Mouse (Mus musculus): ENCODE measurements at regions not wholly inside any gene's neighbourhood (a gene's known extent, or its start where the extent isn't known, plus 50 kb on each side); places are given as distances from the start of the nearest gene placed in this dataset.
"Not testable (repeated sequence)": the region's sequence is repeated elsewhere in the genome, so short reads cannot be mapped to it uniquely, and the experiment has no call there.

- DNase-seq (ENCODE audit: low spot score) (no peak), ATAC-seq (ENCODE audit: low FRiP score) (no peak)
- Histone ChIP-seq H3K4me2 (replicated peaks; ENCODE audit: low read depth, low read length) (no peak overlapping the region), H3K27ac (ENCODE audit: low read depth, low read length) (no peak overlapping the region), H3K4me1 (replicated peaks; ENCODE audit: control insufficient read depth, insufficient read depth, low read length) (no peaks in the 10 kb centered on the region), H3K27me3 (ENCODE audit: control insufficient read depth, insufficient read depth, low read length) (no peaks in the 10 kb centered on the region), H3K4me3 (ENCODE audit: low read depth, low read length) (no peak overlapping the region), H3K36me3 (ENCODE audit: control insufficient read depth, insufficient read depth, low read length) (no peaks in the 10 kb centered on the region), H3K9me3 (ENCODE audit: control insufficient read depth, low read length) (no peaks in the 10 kb centered on the region), H3K9ac (ENCODE audit: low read depth, low read length) (no peak overlapping the region)
- 84% methylated on average over 3 of the region's 3 CpGs for WGBS
Observed at GRCm38 (mm10) chr10:6495081-6495480, 263.2 kb upstream of the Oprm1 start.

- Histone ChIP-seq H3K4me2 (replicated peaks; ENCODE audit: low read depth, low read length) (no peak overlapping the region), H3K4me3 (ENCODE audit: low read depth, low read length) (no peak overlapping the region), H3K27ac (ENCODE audit: low read depth, low read length) (no peak overlapping the region), H3K4me1 (replicated peaks; ENCODE audit: control insufficient read depth, insufficient read depth, low read length) (no peaks in the 10 kb centered on the region), H3K9ac (ENCODE audit: low read depth, low read length) (no peak overlapping the region), H3K27me3 (ENCODE audit: control insufficient read depth, insufficient read depth, low read length) (no peaks in the 10 kb centered on the region), H3K9me3 (ENCODE audit: control insufficient read depth, low read length) (no peaks in the 10 kb centered on the region), H3K36me3 (ENCODE audit: control insufficient read depth, insufficient read depth, low read length) (no peaks in the 10 kb centered on the region)
- no peak for ATAC-seq (ENCODE audit: low FRiP score)
- WGBS = 96% methylated on average over 4 of the region's 4 CpGs
- DNase-seq (ENCODE audit: low spot score) = no peak
Observed at GRCm38 (mm10) chr10:6514269-6514668, 244.0 kb upstream of the Oprm1 start.

- 90% methylated on average over 1 of the region's 1 CpGs for WGBS
- Histone ChIP-seq H3K27me3 (ENCODE audit: control insufficient read depth, insufficient read depth, low read length) (no peaks in the 10 kb centered on the region), H3K4me2 (replicated peaks; ENCODE audit: low read depth, low read length) (no peak overlapping the region), H3K36me3 (ENCODE audit: control insufficient read depth, insufficient read depth, low read length) (no peaks in the 10 kb centered on the region), H3K27ac (ENCODE audit: low read depth, low read length) (no peak overlapping the region), H3K9me3 (ENCODE audit: control insufficient read depth, low read length) (no peaks in the 10 kb centered on the region), H3K4me1 (replicated peaks; ENCODE audit: control insufficient read depth, insufficient read depth, low read length) (no peaks in the 10 kb centered on the region), H3K9ac (ENCODE audit: low read depth, low read length) (no peak overlapping the region), H3K4me3 (ENCODE audit: low read depth, low read length) (no peak overlapping the region)
- ATAC-seq (ENCODE audit: low FRiP score) (no peak), DNase-seq (ENCODE audit: low spot score) (no peak)
Observed at GRCm38 (mm10) chr10:6562516-6562915, 195.8 kb upstream of the Oprm1 start.

- ATAC-seq (ENCODE audit: low FRiP score) (no peak), DNase-seq (ENCODE audit: low spot score) (no peak)
- Histone ChIP-seq H3K4me2 (replicated peaks; ENCODE audit: low read depth, low read length) (no peak overlapping the region), H3K4me3 (ENCODE audit: low read depth, low read length) (no peak overlapping the region), H3K4me1 (replicated peaks; ENCODE audit: control insufficient read depth, insufficient read depth, low read length) (no peaks in the 10 kb centered on the region), H3K27me3 (ENCODE audit: control insufficient read depth, insufficient read depth, low read length) (no peaks in the 10 kb centered on the region), H3K36me3 (ENCODE audit: control insufficient read depth, insufficient read depth, low read length) (no peaks in the 10 kb centered on the region), H3K9me3 (ENCODE audit: control insufficient read depth, low read length) (no peaks in the 10 kb centered on the region), H3K27ac (ENCODE audit: low read depth, low read length) (no peak overlapping the region), H3K9ac (ENCODE audit: low read depth, low read length) (no peak overlapping the region)
Observed at GRCm38 (mm10) chr10:6578616-6579015, 179.7 kb upstream of the Oprm1 start.

- H3K9me3 ChIP-seq (ENCODE audit: control insufficient read depth, low read length); H3K4me3 ChIP-seq (ENCODE audit: low read depth, low read length); H3K4me1 ChIP-seq (replicated peaks; ENCODE audit: control insufficient read depth, insufficient read depth, low read length); DNase-seq (ENCODE audit: low spot score); H3K4me2 ChIP-seq (replicated peaks; ENCODE audit: low read depth, low read length); H3K9ac ChIP-seq (ENCODE audit: low read depth, low read length); H3K36me3 ChIP-seq (ENCODE audit: control insufficient read depth, insufficient read depth, low read length); ATAC-seq (ENCODE audit: low FRiP score); H3K27ac ChIP-seq (ENCODE audit: low read depth, low read length); H3K27me3 ChIP-seq (ENCODE audit: control insufficient read depth, insufficient read depth, low read length): not testable (repeated sequence)
Observed at GRCm38 (mm10) chr10:6585821-6586220, 172.5 kb upstream of the Oprm1 start.

- Histone ChIP-seq H3K9me3 (ENCODE audit: control insufficient read depth, low read length) (no peaks in the 10 kb centered on the region), H3K36me3 (ENCODE audit: control insufficient read depth, insufficient read depth, low read length) (no peaks in the 10 kb centered on the region), H3K4me1 (replicated peaks; ENCODE audit: control insufficient read depth, insufficient read depth, low read length) (no peaks in the 10 kb centered on the region), H3K4me3 (ENCODE audit: low read depth, low read length) (no peak overlapping the region), H3K27ac (ENCODE audit: low read depth, low read length) (no peak overlapping the region), H3K4me2 (replicated peaks; ENCODE audit: low read depth, low read length) (no peak overlapping the region), H3K27me3 (ENCODE audit: control insufficient read depth, insufficient read depth, low read length) (no peaks in the 10 kb centered on the region), H3K9ac (ENCODE audit: low read depth, low read length) (no peak overlapping the region)
- ATAC-seq (ENCODE audit: low FRiP score) (no peak), DNase-seq (ENCODE audit: low spot score) (no peak)
- WGBS = 92% methylated on average over 6 of the region's 6 CpGs
Observed at GRCm38 (mm10) chr10:6590211-6590610, 168.1 kb upstream of the Oprm1 start.

- Histone ChIP-seq H3K27me3 (ENCODE audit: control insufficient read depth, insufficient read depth, low read length) (no peaks in the 10 kb centered on the region), H3K4me2 (replicated peaks; ENCODE audit: low read depth, low read length) (no peak overlapping the region), H3K36me3 (ENCODE audit: control insufficient read depth, insufficient read depth, low read length) (no peaks in the 10 kb centered on the region), H3K4me3 (ENCODE audit: low read depth, low read length) (no peak overlapping the region), H3K9me3 (ENCODE audit: control insufficient read depth, low read length) (no peaks in the 10 kb centered on the region), H3K4me1 (replicated peaks; ENCODE audit: control insufficient read depth, insufficient read depth, low read length) (no peaks in the 10 kb centered on the region), H3K9ac (ENCODE audit: low read depth, low read length) (no peak overlapping the region), H3K27ac (ENCODE audit: low read depth, low read length) (no peak overlapping the region)
- ATAC-seq (ENCODE audit: low FRiP score) = no peak
- DNase-seq (ENCODE audit: low spot score) = no peak
Observed at GRCm38 (mm10) chr10:6597256-6597655, 161.1 kb upstream of the Oprm1 start.

DNA sequence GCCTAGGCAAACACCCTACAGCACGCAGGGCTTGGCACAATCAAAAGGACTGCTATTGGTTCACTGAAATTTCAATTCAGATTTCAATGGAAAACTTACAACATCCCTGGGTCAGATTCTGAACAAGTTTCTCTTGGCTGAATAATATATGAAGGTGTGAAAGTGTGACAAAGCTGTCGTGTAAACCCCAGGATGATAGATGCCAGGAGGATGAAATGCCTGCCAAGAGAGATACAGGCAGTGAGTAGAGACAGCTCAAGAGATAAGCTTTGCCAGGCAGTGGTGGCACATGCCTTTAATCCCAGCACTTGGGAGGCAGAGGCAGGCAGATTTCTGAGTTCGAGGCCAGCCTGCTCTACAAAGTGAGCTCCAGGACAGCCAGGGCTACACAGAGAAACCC is 159.7 kb upstream of the Oprm1 start:
- DNase-seq (ENCODE audit: low spot score) = not testable (repeated sequence)
- WGBS = 85% methylated on average over 3 of the region's 3 CpGs

GRCm38 (mm10) chr10:6647576-6647975 is 110.7 kb upstream of the Oprm1 start:
- no peaks in the 10 kb centered on the region for H3K9me3 ChIP-seq (ENCODE audit: control insufficient read depth, low read length)
- 50% methylated on average over 1 of the region's 1 CpGs for WGBS

More for the DNA sequence above, 159.7 kb upstream of the Oprm1 start:
- H3K4me3 ChIP-seq (ENCODE audit: low read depth, low read length); H3K9me3 ChIP-seq (ENCODE audit: control insufficient read depth, low read length); H3K27me3 ChIP-seq (ENCODE audit: control insufficient read depth, insufficient read depth, low read length); H3K4me2 ChIP-seq (replicated peaks; ENCODE audit: low read depth, low read length); H3K4me1 ChIP-seq (replicated peaks; ENCODE audit: control insufficient read depth, insufficient read depth, low read length); ATAC-seq (ENCODE audit: low FRiP score); H3K27ac ChIP-seq (ENCODE audit: low read depth, low read length); H3K9ac ChIP-seq (ENCODE audit: low read depth, low read length); H3K36me3 ChIP-seq (ENCODE audit: control insufficient read depth, insufficient read depth, low read length): not testable (repeated sequence)

More at GRCm38 (mm10) chr10:6647576-6647975, 110.7 kb upstream of the Oprm1 start:
- H3K4me2 ChIP-seq (replicated peaks; ENCODE audit: low read depth, low read length) = no peak overlapping the region
- ATAC-seq (ENCODE audit: low FRiP score) (no peak), DNase-seq (ENCODE audit: low spot score) (no peak)
- no peaks in the 10 kb centered on the region for H3K36me3 ChIP-seq (ENCODE audit: control insufficient read depth, insufficient read depth, low read length)
- no peaks in the 10 kb centered on the region for H3K4me1 ChIP-seq (replicated peaks; ENCODE audit: control insufficient read depth, insufficient read depth, low read length)
- H3K27ac ChIP-seq (ENCODE audit: low read depth, low read length) = no peak overlapping the region
- no peak overlapping the region for H3K9ac ChIP-seq (ENCODE audit: low read depth, low read length)
- H3K27me3 ChIP-seq (ENCODE audit: control insufficient read depth, insufficient read depth, low read length) = no peaks in the 10 kb centered on the region
- no peak overlapping the region for H3K4me3 ChIP-seq (ENCODE audit: low read depth, low read length)
